29 mouse cellular contexts compared by ENCODE assay signal in genomic region chr1:164972744-164973143, GRCm38 (mm10). TPM values are rescaled to one million over a fixed set of nuclear protein-coding genes. Genes with fewer than 3 reads are reported as not detected.
DNase-seq lines count a peak whose midpoint lies in the region; ATAC-seq and TF ChIP-seq lines count a peak whose summit lies in the region.
"Had no signal": no experiment of that assay in that cellular context is flagged by ENCODE, and none has a peak within 500 bp of the region (broad histone marks: within the 10 kb centered on the region; RNA-seq: fewer than 3 reads in every experiment).

No protein-coding gene starts in this region.

- H3K27me3 ChIP-seq in forebrain, embryonic 10.5 days (ENCODE audit: poor library complexity, severe bottlenecking) = no peaks in the 10 kb centered on the region
- H3K27me3 ChIP-seq in forebrain, embryonic 14.5 days (replicated peaks; ENCODE audit: control insufficient read depth, insufficient read depth, low read length) = no peaks in the 10 kb centered on the region
- H3K27me3 ChIP-seq in small intestine, adult 2 months (ENCODE audit: control insufficient read depth, insufficient read depth, low read length) = no peaks in the 10 kb centered on the region
- H3K27me3 ChIP-seq: embryonic facial prominence, embryonic 13.5 days; forebrain, embryonic 13.5 days; heart, embryonic 12.5 days; Patski had no signal

- no peak for DNase-seq in forebrain, embryonic 10.5 days (ENCODE audit: extremely low spot score, low spot score)
- DNase-seq in forebrain, embryonic 14.5 days (ENCODE audit: low spot score) = no peak
- DNase-seq in thymus, postnatal 36 days = peak; percentile 13 to 32
- no peak for DNase-seq in lung, postnatal 25 days (ENCODE audit: low spot score)
- DNase-seq in ovary, adult 18-20 months (ENCODE audit: low spot score) = no peak
- DNase-seq: adrenal gland, adult 8-10 months; cerebellum, adult 18-20 months; cerebellum, postnatal 36 days; embryo, embryonic 11 days; gastrocnemius, postnatal 14 days; heart, adult 18-20 months; heart, postnatal 10 days; kidney, adult 8-10 months; kidney, postnatal 14 days; liver; spleen, adult 18-20 months had no signal

- H3K4me3 ChIP-seq in forebrain, embryonic 10.5 days = no peak overlapping the region
- H3K4me3 ChIP-seq in forebrain, embryonic 14.5 days (ENCODE audit: low read depth, low read length) = no peak overlapping the region
- no peak overlapping the region for H3K4me3 ChIP-seq in small intestine, adult 2 months (ENCODE audit: low read depth, low read length)
- H3K4me3 ChIP-seq: embryonic facial prominence, embryonic 13.5 days; erythroblast, embryonic 14.5 days; forebrain, embryonic 13.5 days; heart, embryonic 12.5 days; limb, embryonic 10.5 days had no signal

- H3K27ac ChIP-seq in forebrain, embryonic 10.5 days = peak overlapping the region; percentile 56; the same call in 1 of the 2 replicates
- H3K27ac ChIP-seq in forebrain, embryonic 14.5 days (ENCODE audit: low read depth, low read length) = no peak overlapping the region
- peak overlapping the region; percentile 79 for H3K27ac ChIP-seq in small intestine, adult 2 months (ENCODE audit: insufficient read depth, low read depth, low read length)
- H3K27ac ChIP-seq: embryonic facial prominence, embryonic 13.5 days; forebrain, embryonic 13.5 days; hindbrain, postnatal 0 days; limb, embryonic 10.5 days had no signal

- TF ChIP-seq CTCF in small intestine, adult 2 months (IDR thresholded peaks at IDR 0.05; ENCODE audit: extremely low read depth, insufficient read length, insufficient replicate concordance, low read depth, low read length) = no peak

- TF ChIP-seq POLR2A in small intestine, adult 2 months (IDR thresholded peaks at IDR 0.05; ENCODE audit: low read depth, low read length) = no peak

- H3K4me1 ChIP-seq in forebrain, embryonic 10.5 days = peaks cover 11% of the 10 kb centered on the region
- no peaks in the 10 kb centered on the region for H3K4me1 ChIP-seq in forebrain, embryonic 14.5 days (ENCODE audit: control insufficient read depth, insufficient read depth, low read length)
- H3K4me1 ChIP-seq in small intestine, adult 2 months (ENCODE audit: control insufficient read depth, insufficient read depth, insufficient read length, low read length) = peaks cover 21% of the 10 kb centered on the region; the same call in 1 of the 2 replicates
- H3K4me1 ChIP-seq: embryonic facial prominence, embryonic 13.5 days; forebrain, embryonic 13.5 days; heart, embryonic 12.5 days; limb, embryonic 10.5 days had no signal

- no peaks in the 10 kb centered on the region for H3K36me3 ChIP-seq in forebrain, embryonic 10.5 days (replicated peaks)
- H3K36me3 ChIP-seq in forebrain, embryonic 14.5 days (ENCODE audit: control insufficient read depth, insufficient read depth, low read length) = no peaks in the 10 kb centered on the region
- no peaks in the 10 kb centered on the region for H3K36me3 ChIP-seq in small intestine, adult 2 months (ENCODE audit: control insufficient read depth, insufficient read depth, low read length)
- H3K36me3 ChIP-seq: embryonic facial prominence, embryonic 13.5 days; heart, embryonic 12.5 days; limb, embryonic 10.5 days had no signal

- no peak for ATAC-seq in forebrain, embryonic 14.5 days
- ATAC-seq in activated CD4-positive, CD25-positive, alpha-beta regulatory T cell, adult 4 months = peak; percentile 28
- ATAC-seq: forebrain, embryonic 13.5 days; hindbrain, postnatal 0 days; lung, postnatal 0 days; Patski had no signal

- no peak overlapping the region for H3K9ac ChIP-seq in forebrain, embryonic 14.5 days (ENCODE audit: low read length)
- H3K9ac ChIP-seq: embryonic facial prominence, embryonic 13.5 days; forebrain, embryonic 13.5 days; heart, embryonic 12.5 days had no signal

- 86% methylated on average over 5 of the region's 5 CpGs for WGBS in forebrain, embryonic 10.5 days
- 96% methylated on average over 5 of the region's 5 CpGs for WGBS in forebrain, embryonic 14.5 days
- 30% methylated on average over 5 of the region's 5 CpGs for WGBS in small intestine, adult 2 months

- no peak overlapping the region for H3K4me2 ChIP-seq in forebrain, embryonic 14.5 days (ENCODE audit: low read length)
- H3K4me2 ChIP-seq: embryonic facial prominence, embryonic 13.5 days; forebrain, embryonic 13.5 days; heart, embryonic 12.5 days; midbrain, embryonic 11.5 days had no signal

- no peaks in the 10 kb centered on the region for H3K9me3 ChIP-seq in forebrain, embryonic 10.5 days
- no peaks in the 10 kb centered on the region for H3K9me3 ChIP-seq in forebrain, embryonic 14.5 days (replicated peaks; ENCODE audit: control insufficient read depth, low read length)
- H3K9me3 ChIP-seq: embryonic facial prominence, embryonic 13.5 days; forebrain, embryonic 13.5 days; limb, embryonic 10.5 days had no signal

RNA-seq across cellular contexts. Expression of gene Xcl1, which starts 37.4 kb away (rescaled TPM):
- not detected in 2 replicates for polyA plus RNA-seq in forebrain, embryonic 10.5 days (2016; fragmentation: Nextera tagmentation; extraction: Ambion mirVana)
- polyA plus RNA-seq in forebrain, embryonic 14.5 days (2014; fragmentation: Nextera tagmentation; extraction: Ambion mirVana) = not detected in 2 replicates
- polyA plus RNA-seq in activated CD4-positive, CD25-positive, alpha-beta regulatory T cell, adult 4 months (2017; shearing (Covaris generic)) = 10 to 100 TPM in 1 of 2 experiments, 1 to 10 TPM in 1; 4.3 to 14.9 TPM
- polyA plus RNA-seq in small intestine, adult 2 months (2012; rRNA removed) = 1.2 TPM in 1 of 2 replicates, not detected in the other
- polyA plus RNA-seq: embryonic facial prominence, embryonic 13.5 days; erythroblast, embryonic 14.5 days; forebrain, embryonic 13.5 days; heart, embryonic 12.5 days; hindbrain, embryonic 11.5 days; hindbrain, postnatal 0 days; limb, embryonic 10.5 days; liver, embryonic 16.5 days; lung, postnatal 0 days; midbrain, embryonic 11.5 days; Patski had no signal

Comparison
In these comparisons a context has a peak if more than half of its experiments do, and no peak if none do; other contexts are left out.
1. DNase-seq: peak in thymus, postnatal 36 days (2 of 2); none in forebrain, embryonic 10.5 days (single experiment), forebrain, embryonic 14.5 days (single experiment), lung, postnatal 25 days (single experiment) and ovary, adult 18-20 months (single experiment).